Mouse (Mus musculus) C2C12 (cell line): ENCODE results near the gene Spag5. TPM values are rescaled to one million over a fixed set of nuclear protein-coding genes. Genes with fewer than 3 reads are reported as not detected.

Experiments used
- H3K27me3 ChIP-seq: one replicate; pipeline ENCODE4 v1.6.1; 2011; ENCODE audit not compliant: control insufficient read depth, insufficient read depth, insufficient read length
- H3K36me3 ChIP-seq: one replicate; pipeline ENCODE4 v1.6.1; 2011; ENCODE audit not compliant: control insufficient read depth, insufficient read depth
- H3K4me3 ChIP-seq: one replicate; pipeline ENCODE4 v1.5.1; 2011; ENCODE audit warnings: mild to moderate bottlenecking, control low read depth; ENCODE audit not compliant: poor library complexity, insufficient read depth, severe bottlenecking
- H3K79me2 ChIP-seq: one replicate; pipeline ENCODE4 v1.6.1; 2011; ENCODE audit not compliant: control insufficient read depth, insufficient read depth
- H3K79me3 ChIP-seq: one replicate; pipeline ENCODE4 v1.6.1; 2011; ENCODE audit warnings: low read depth, control low read depth
- H3ac ChIP-seq: one replicate; pipeline ENCODE3; 2011; ENCODE audit warnings: low read depth; ENCODE audit not compliant: control insufficient read depth, insufficient read length
- CEBPB ChIP-seq: IDR thresholded peaks from one replicate; pipeline ENCODE4 v1.6.1; 2011; ENCODE audit warnings: low read depth, mild to moderate bottlenecking, control low read depth, moderate library complexity
- CTCF ChIP-seq: IDR thresholded peaks from one replicate; pipeline ENCODE4 v1.5.1; 2011; ENCODE audit not compliant: control insufficient read depth, insufficient read depth, insufficient read length
- FOSL1 ChIP-seq: IDR thresholded peaks from one replicate; pipeline ENCODE4 v1.8.0; 2011; ENCODE audit warnings: mild to moderate bottlenecking, low read length; ENCODE audit not compliant: poor library complexity, insufficient read depth, severe bottlenecking
- MAX ChIP-seq: IDR thresholded peaks from one replicate; pipeline ENCODE4 v1.6.1; 2011; ENCODE audit warnings: mild to moderate bottlenecking, control low read depth
- MYOD1 ChIP-seq: IDR thresholded peaks from one replicate; pipeline ENCODE4 v1.6.1; 2011; ENCODE audit warnings: low read depth; ENCODE audit not compliant: control insufficient read depth, insufficient read length
- MYOG ChIP-seq: IDR thresholded peaks from one replicate; pipeline ENCODE4 v1.6.1; 2011; ENCODE audit not compliant: control insufficient read depth, insufficient read length; ENCODE audit errors: extremely low read depth
- USF1 ChIP-seq: IDR thresholded peaks from one replicate; pipeline ENCODE4 v1.6.1; 2011; ENCODE audit warnings: low read depth, mild to moderate bottlenecking, control low read depth, moderate library complexity
- polyA plus RNA-seq: library from polyadenylated mRNA; unstranded; fragments of >200 nt; fragmentation: generic; extraction: Trizol; gene quantifications from one replicate; pipeline ENCODE4 v1.2.1, GENCODE M21; 2012; ENCODE audit warnings: missing spikeins

The Spag5 gene
- polyA plus RNA-seq, 1 experiment = 33.1 TPM

DNA sequence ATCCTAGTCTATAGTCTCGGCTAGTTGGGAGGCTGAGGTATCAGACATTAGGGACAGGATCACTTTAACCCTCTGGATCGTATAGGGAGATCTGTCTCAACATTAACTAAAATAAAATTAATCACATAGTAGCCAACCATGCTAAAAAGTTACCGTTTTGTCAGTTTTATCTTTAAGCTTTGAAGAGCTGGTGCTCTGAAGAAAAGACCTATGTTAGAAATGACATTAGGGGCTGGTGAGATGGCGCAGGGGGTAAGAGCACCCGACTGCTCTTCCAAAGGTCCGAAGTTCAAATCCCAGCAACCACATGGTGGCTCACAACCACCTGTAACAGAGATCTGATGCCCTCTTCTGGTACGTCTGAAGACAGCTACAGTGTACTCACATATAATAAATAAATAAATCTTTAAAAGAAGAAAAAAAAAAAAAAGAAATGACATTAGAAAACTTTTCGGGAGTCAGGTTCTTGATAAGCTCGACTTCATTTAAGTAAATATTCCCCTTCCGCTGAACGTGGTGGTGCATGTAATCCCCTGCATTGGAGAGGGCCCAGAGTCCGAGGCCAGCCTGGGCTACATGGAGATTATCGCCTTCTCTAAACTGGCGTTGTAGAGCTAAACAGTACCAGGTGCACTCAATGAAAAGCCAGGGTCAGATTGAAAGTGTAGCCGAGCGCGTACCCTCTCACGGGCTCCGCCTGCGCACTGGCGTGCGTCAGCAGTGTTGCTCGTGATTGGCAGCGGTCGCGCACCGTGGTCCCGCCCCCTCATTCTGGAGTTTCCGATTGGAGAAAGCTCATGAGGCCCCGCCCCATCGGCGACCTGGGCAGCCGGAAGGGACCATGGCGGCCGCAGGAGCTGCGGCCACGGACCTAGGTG lies 26.5 kb downstream of the Spag5 start, which contains the start of gene Pigs:
Pigs (plus strand) TSS at position 782 of the 878 bp plus-strand sequence.
- H3K4me3 ChIP-seq = peak within 1 kb of the TSS; percentile 82
- no peaks in the 10 kb centered on the region for H3K79me2 ChIP-seq
- peaks cover 9% of the 10 kb centered on the region for H3K36me3 ChIP-seq
- H3K79me3 ChIP-seq = peaks cover 2% of the 10 kb centered on the region
- H3K27me3 ChIP-seq = no peaks in the 10 kb centered on the region
- peak within 1 kb of the TSS; percentile 61 for H3ac ChIP-seq
- TF ChIP-seq MYOD1 (no peak), FOSL1 (no peak), CTCF (no peak), CEBPB (no peak), MYOG (no peak), USF1 (no peak), MAX (no peak)

DNA sequence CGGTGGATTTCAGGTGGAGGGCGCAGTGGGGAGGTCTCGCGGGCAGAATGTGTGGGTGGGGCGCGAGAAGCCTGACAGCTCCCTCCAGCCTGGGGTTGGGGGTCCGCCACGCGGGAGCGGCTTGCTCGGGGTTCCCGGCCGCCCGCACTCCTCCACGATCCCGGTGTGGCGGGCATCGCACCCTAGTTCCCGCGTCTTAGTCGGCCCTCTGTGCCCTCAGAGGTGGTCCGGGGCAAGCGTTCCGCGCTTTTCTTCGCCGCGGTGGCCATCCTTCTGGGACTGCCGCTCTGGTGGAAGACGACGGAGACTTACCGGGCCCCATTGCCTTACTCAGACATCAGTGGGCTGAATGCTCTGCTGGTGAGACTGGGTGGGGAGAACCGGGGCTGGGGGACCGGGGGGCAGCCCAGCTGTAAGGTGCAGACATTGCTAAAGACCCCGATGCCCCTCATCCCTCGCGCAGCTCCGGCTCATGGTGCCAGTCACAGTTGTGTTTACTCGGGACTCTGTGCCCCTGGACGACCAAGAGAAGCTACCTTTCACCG lies 27.3 kb downstream of the Spag5 start:
- TF ChIP-seq MYOD1 (no peak), MYOG (no peak), CTCF (no peak), CEBPB (no peak), FOSL1 (no peak), USF1 (no peak), MAX (no peak)

DNA sequence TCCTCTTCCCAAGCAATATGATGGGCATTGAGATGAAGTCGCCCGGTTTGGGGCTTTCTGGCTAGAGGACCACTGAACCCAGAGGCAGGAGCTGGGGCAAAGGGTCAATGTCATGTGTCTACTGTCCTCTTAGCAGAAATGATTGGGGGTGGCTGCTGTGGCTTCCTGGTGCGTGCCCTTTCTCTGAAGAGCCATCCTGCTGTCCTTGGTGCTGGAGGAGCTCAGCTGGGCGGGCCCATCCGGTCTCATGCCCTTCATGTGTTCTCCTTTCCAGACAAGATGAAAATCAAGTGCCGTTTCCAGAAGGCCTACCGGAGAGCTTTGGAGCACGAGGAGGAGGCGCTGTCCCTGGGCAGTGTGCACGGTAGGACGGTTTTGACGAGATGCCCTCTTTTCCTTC lies 31.3 kb downstream of the Spag5 start:
- no peak overlapping the region for H3ac ChIP-seq
- H3K36me3 ChIP-seq = peaks cover 20% of the 10 kb centered on the region
- no peak for TF ChIP-seq MYOD1
- no peak for TF ChIP-seq MAX
- no peak for TF ChIP-seq CEBPB
- no peak for TF ChIP-seq FOSL1
- no peak for TF ChIP-seq USF1
- TF ChIP-seq CTCF = no peak
- no peak for TF ChIP-seq MYOG
- H3K79me2 ChIP-seq = no peaks in the 10 kb centered on the region
- no peak overlapping the region for H3K4me3 ChIP-seq
- H3K79me3 ChIP-seq = peaks cover 2% of the 10 kb centered on the region
- no peaks in the 10 kb centered on the region for H3K27me3 ChIP-seq

More for the DNA sequence above, 27.3 kb downstream of the Spag5 start:
- H3K4me3 ChIP-seq = peak overlapping the region; percentile 82
- no peaks in the 10 kb centered on the region for H3K27me3 ChIP-seq
- H3K36me3 ChIP-seq = peaks cover 12% of the 10 kb centered on the region
- H3K79me2 ChIP-seq = no peaks in the 10 kb centered on the region
- H3K79me3 ChIP-seq = peaks cover 2% of the 10 kb centered on the region
- peak overlapping the region; percentile 61 for H3ac ChIP-seq

DNA sequence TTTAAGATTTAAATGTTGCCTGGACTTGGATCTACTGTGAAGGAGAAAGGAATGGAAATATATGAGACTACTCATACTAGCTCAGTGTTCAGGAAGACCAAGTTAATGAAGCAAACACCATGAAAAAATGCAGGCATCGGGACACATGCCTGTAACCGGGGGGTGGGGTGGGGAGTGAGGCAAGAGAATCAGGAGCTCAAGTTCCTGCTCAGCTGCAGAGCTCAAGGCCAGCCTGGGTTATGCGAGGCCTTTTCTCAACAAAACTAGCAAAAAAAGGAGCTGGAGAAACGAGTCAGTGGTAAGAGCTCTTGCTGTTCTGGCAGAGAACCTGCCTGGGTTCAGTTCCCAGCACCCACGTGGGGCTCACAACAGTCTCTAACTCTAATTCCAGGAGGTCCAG lies 32.7 kb downstream of the Spag5 start:
- peaks cover 2% of the 10 kb centered on the region for H3K79me3 ChIP-seq
- H3ac ChIP-seq = no peak overlapping the region
- peaks cover 26% of the 10 kb centered on the region for H3K36me3 ChIP-seq

DNA sequence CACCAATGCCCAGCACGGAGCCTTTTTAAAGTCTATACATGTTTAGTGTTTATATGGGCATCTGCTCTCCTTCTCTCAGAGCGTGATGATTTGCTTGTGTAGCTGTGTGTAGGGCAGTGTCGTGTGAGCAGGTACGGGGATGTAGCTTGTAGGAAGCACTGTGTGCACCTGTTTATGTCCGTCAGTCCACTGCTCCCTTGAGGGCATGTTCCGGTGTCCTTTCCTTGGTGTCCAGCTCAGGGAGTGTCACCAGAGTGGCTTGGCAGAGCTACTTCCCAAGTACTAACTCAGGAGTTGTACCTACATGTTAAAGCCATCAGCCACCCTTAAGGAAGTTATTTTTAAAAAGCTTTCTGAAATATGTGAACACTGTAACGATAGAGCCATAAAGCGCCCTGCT lies 35.7 kb downstream of the Spag5 start:
- TF ChIP-seq CTCF = no peak
- TF ChIP-seq FOSL1 = no peak
- TF ChIP-seq MYOD1 = no peak
- TF ChIP-seq MAX = no peak
- TF ChIP-seq MYOG = no peak
- no peak for TF ChIP-seq USF1
- no peak for TF ChIP-seq CEBPB
- no peaks in the 10 kb centered on the region for H3K79me2 ChIP-seq
- no peaks in the 10 kb centered on the region for H3K27me3 ChIP-seq
- H3ac ChIP-seq = no peak overlapping the region
- no peaks in the 10 kb centered on the region for H3K79me3 ChIP-seq
- H3K4me3 ChIP-seq = no peak overlapping the region
- H3K36me3 ChIP-seq = peaks cover 34% of the 10 kb centered on the region

More for the DNA sequence above, 32.7 kb downstream of the Spag5 start:
- no peaks in the 10 kb centered on the region for H3K79me2 ChIP-seq
- H3K27me3 ChIP-seq = no peaks in the 10 kb centered on the region
- TF ChIP-seq MYOD1 = no peak
- no peak overlapping the region for H3K4me3 ChIP-seq

DNA sequence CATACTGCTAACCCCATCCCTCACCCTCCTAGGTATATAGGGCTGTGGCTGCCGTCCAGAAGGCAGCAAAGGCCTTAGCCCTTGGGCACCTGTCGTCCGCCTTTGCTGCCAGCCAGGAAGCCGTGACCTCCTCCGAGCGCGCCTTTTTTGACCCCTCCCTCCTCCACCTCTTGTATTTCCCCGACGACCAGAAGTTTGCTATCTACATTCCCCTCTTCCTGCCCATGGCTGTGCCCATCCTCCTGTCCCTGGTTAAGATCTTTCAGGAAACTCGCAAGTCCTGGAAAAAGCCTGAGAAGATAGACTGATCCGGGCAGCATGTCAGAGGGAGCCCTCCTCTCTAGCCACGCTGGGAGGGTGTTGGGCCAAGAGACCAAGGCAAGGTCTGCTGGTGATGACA lies 40.4 kb downstream of the Spag5 start:
- Histone ChIP-seq H3K79me2 (no peaks in the 10 kb centered on the region), H3K4me3 (no peak overlapping the region), H3ac (no peak overlapping the region), H3K79me3 (no peaks in the 10 kb centered on the region), H3K36me3 (peaks cover 17% of the 10 kb centered on the region), H3K27me3 (no peaks in the 10 kb centered on the region)
- no peak for TF ChIP-seq MYOD1
- TF ChIP-seq CTCF = no peak
